Mouse (Mus musculus): ENCODE results near the gene Fam49a. TPM values are rescaled to one million over a fixed set of nuclear protein-coding genes. Genes with fewer than 3 reads are reported as not detected.

Gene Fam49a
- polyA plus RNA-seq, 1 experiment: 28.4 TPM

GRCm38 (mm10) chr12:12275124-12275779, 13.3 kb downstream of the Fam49a start:
- no peak for DNase-seq (ENCODE audit: low read depth)
- TF ChIP-seq CTCF (IDR thresholded peaks at IDR 0.05; ENCODE audit: borderline replicate concordance, extremely low read depth, insufficient read depth, insufficient read length): no peak
- no peak for TF ChIP-seq POLR2A (IDR thresholded peaks at IDR 0.05; ENCODE audit: borderline replicate concordance, extremely low read depth, insufficient read depth, insufficient read length, poor library complexity, severe bottlenecking)

- no peak for DNase-seq (ENCODE audit: low read depth)
Observed at GRCm38 (mm10) chr12:12277741-12278463, 16.0 kb downstream of the Fam49a start.

DNA sequence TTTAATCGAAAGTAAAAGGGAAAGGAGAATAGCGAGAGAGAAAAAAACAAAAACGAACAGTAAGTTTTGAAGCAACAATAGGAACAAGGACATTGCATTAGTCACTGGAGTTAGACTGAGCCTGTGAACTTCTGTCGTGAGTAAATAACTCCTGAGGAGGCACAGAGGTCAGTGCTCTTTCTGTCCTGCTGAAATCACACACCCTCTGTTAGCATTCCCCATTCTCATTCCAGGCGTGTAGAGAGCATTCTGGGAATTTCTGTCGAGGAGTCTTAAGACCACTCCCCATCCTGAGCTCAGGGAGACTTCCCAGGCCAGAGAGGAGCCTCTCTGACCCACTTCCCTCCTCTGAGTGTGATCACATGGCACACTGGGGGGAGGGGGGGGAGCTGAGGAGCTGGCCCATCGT, 16.5 kb downstream of the Fam49a start:
- DNase-seq (ENCODE audit: low read depth): no peak
- no peak for TF ChIP-seq POLR2A (IDR thresholded peaks at IDR 0.05; ENCODE audit: borderline replicate concordance, extremely low read depth, insufficient read depth, insufficient read length, poor library complexity, severe bottlenecking)

More at GRCm38 (mm10) chr12:12277741-12278463, 16.0 kb downstream of the Fam49a start:
- TF ChIP-seq POLR2A (IDR thresholded peaks at IDR 0.05; ENCODE audit: borderline replicate concordance, extremely low read depth, insufficient read depth, insufficient read length, poor library complexity, severe bottlenecking) (no peak), CTCF (IDR thresholded peaks at IDR 0.05; ENCODE audit: borderline replicate concordance, extremely low read depth, insufficient read depth, insufficient read length) (no peak)

DNA sequence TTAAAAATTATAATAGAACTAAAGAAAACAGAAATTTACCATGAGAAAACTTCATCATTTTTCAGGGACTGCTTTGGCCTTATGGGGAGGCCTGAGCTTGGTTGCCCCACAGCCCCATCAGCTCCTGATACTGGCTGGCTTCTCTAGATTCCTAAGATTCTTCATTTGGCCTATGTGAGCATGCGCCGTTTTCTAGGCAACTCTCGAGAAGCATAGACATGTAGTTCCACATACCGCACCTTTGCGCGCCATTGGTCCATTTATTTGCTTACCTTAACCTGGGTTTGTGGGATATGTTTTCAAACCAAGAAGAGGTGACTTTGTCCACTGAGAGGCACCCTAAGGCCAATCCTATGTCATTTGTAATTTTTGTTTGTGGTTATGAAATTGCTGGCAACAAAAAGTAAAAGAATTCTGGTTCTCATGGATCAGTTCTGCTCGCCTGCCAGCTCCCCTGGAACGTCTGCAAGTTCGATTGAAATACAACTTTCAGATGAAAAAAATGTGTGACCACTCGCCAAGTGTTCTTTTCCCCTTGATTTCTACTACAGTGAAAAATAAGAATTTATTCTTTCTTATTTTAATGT, 21.9 kb downstream of the Fam49a start:
- DNase-seq (ENCODE audit: low read depth): no peak
- TF ChIP-seq CTCF (IDR thresholded peaks at IDR 0.05; ENCODE audit: borderline replicate concordance, extremely low read depth, insufficient read depth, insufficient read length) (no peak), POLR2A (IDR thresholded peaks at IDR 0.05; ENCODE audit: borderline replicate concordance, extremely low read depth, insufficient read depth, insufficient read length, poor library complexity, severe bottlenecking) (no peak)

DNA sequence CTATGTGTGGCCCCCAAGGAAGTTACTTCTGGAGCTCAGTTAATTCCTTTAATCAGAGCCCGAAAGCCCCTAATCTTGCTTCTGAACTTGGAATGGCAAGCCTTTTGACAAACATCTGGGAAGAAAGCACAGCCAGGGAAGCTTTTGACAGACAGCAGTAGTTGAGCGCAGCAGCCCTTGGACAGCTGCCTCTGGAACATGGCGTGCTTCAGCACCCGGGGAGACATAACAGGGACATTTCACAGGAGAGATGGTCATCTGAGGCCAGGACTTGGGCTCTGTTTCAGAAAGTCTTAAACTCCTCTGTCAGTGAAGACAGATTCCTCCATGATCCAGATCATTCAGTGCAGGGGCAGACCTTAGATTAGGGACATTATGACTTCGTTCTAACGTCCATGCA, 22.6 kb downstream of the Fam49a start:
- TF ChIP-seq POLR2A (IDR thresholded peaks at IDR 0.05; ENCODE audit: borderline replicate concordance, extremely low read depth, insufficient read depth, insufficient read length, poor library complexity, severe bottlenecking) (no peak), CTCF (IDR thresholded peaks at IDR 0.05; ENCODE audit: borderline replicate concordance, extremely low read depth, insufficient read depth, insufficient read length) (no peak)
- no peak for DNase-seq (ENCODE audit: low read depth)

DNA sequence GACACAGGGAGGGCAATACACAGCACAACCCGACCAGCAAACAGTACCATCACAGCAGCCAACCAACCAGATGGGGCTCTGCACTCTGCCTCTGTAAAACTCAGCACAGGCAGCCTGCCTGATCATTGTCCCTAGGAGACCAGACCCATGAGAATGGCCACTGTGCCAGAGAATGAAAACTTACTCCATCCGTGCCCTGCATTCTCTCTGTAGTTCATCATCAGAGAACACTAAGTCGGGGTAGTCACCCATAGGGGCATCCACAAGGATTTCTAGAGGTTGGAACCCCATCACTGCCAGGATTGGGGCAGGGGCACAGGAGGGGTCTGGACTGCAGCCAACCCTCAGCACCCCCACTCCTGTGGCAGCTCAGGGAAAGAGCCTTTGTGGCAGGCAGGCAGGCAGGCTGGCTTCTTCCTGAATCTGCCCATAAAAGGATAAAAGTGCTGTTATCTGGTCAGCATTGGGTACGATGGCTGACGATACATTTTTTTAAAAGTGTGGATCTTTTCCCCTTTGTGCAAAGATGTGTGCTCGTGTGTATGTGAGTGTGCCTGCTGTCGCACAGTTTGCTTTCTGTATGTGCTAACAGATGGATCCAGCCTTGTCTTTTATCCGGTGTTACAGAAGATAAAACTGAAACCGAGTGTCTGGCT, 25.3 kb downstream of the Fam49a start:
- TF ChIP-seq POLR2A (IDR thresholded peaks at IDR 0.05; ENCODE audit: borderline replicate concordance, extremely low read depth, insufficient read depth, insufficient read length, poor library complexity, severe bottlenecking): no peak
- no peak for TF ChIP-seq CTCF (IDR thresholded peaks at IDR 0.05; ENCODE audit: borderline replicate concordance, extremely low read depth, insufficient read depth, insufficient read length)
- DNase-seq (ENCODE audit: low read depth): peak; percentile 92

DNA sequence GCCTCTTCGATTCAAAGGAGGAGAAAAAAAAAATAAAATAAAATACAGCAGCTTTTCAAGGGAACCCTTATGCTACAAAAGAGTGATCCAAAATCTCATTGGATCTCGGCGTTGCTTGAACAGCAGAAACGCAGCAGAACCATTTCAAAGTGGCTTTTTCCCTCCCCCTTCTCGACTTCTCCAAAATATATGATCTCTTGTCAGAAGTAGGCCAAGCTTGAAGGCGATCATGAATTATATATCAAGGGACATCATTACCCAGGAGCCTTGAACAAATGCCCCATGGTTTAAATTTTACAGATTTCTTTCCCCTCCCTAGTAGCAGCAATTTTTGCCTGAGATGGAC, 25.8 kb downstream of the Fam49a start:
- no peak for TF ChIP-seq POLR2A (IDR thresholded peaks at IDR 0.05; ENCODE audit: borderline replicate concordance, extremely low read depth, insufficient read depth, insufficient read length, poor library complexity, severe bottlenecking)
- no peak for DNase-seq (ENCODE audit: low read depth)

DNA sequence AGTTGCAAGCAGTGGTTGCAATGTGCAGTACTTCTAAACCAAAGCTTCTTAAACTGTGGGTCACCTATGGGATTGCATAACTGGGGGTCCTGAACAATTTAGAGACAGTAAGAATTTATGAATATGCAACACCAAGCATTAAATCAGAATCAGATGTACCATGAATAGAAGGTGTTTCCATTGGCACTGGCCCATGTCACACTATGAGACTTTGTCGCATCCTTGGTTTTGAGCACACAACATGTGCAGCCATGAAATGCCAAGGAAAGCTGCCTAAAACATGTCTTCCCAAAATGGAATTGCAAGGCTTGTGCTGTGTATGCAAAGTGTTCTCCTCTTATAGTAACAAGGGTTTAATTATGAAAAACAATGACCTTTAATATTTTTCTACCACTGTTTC, 26.6 kb downstream of the Fam49a start:
- peak; percentile 67 for DNase-seq (ENCODE audit: low read depth)
- TF ChIP-seq POLR2A (IDR thresholded peaks at IDR 0.05; ENCODE audit: borderline replicate concordance, extremely low read depth, insufficient read depth, insufficient read length, poor library complexity, severe bottlenecking) (no peak), CTCF (IDR thresholded peaks at IDR 0.05; ENCODE audit: borderline replicate concordance, extremely low read depth, insufficient read depth, insufficient read length) (no peak)

- no peak for DNase-seq (ENCODE audit: low read depth)
- TF ChIP-seq CTCF (IDR thresholded peaks at IDR 0.05; ENCODE audit: borderline replicate concordance, extremely low read depth, insufficient read depth, insufficient read length) (no peak), POLR2A (IDR thresholded peaks at IDR 0.05; ENCODE audit: borderline replicate concordance, extremely low read depth, insufficient read depth, insufficient read length, poor library complexity, severe bottlenecking) (no peak)
Observed at GRCm38 (mm10) chr12:12289636-12290035, 27.7 kb downstream of the Fam49a start.

- DNase-seq (ENCODE audit: low read depth): peak; percentile 29
- TF ChIP-seq POLR2A (IDR thresholded peaks at IDR 0.05; ENCODE audit: borderline replicate concordance, extremely low read depth, insufficient read depth, insufficient read length, poor library complexity, severe bottlenecking) (no peak), CTCF (IDR thresholded peaks at IDR 0.05; ENCODE audit: borderline replicate concordance, extremely low read depth, insufficient read depth, insufficient read length) (no peak)
Observed at GRCm38 (mm10) chr12:12292043-12292618, 30.2 kb downstream of the Fam49a start.
